Mouse (Mus musculus): Measurements from ENCODE around the gene Wrap53.
"Not testable (repeated sequence)": the region's sequence is repeated elsewhere in the genome, so short reads cannot be mapped to it uniquely, and the experiment has no call there.

Wrap53 gene

GRCm38 (mm10) chr11:69564391-69564790 lies 15.7 kb downstream of the Wrap53 start:
- DNase-seq (ENCODE audit: low spot score) = no peak

GRCm38 (mm10) chr11:69563373-69563772 lies 16.7 kb downstream of the Wrap53 start:
- DNase-seq (ENCODE audit: low spot score) = no peak

- no peak for DNase-seq (ENCODE audit: low spot score)
Measured at GRCm38 (mm10) chr11:69560896-69561854, 18.9 kb downstream of the Wrap53 start.

- DNase-seq (ENCODE audit: low spot score) = no peak
Measured at GRCm38 (mm10) chr11:69559851-69560765, 19.9 kb downstream of the Wrap53 start, which contains the start of gene Efnb3. Efnb3 (minus strand) TSS chr11:69560205.

GRCm38 (mm10) chr11:69559183-69559582 lies 20.9 kb downstream of the Wrap53 start:
- DNase-seq (ENCODE audit: low spot score) = no peak

GRCm38 (mm10) chr11:69558756-69559155 lies 21.3 kb downstream of the Wrap53 start:
- no peak for DNase-seq (ENCODE audit: low spot score)

GRCm38 (mm10) chr11:69557381-69557958 lies 22.6 kb downstream of the Wrap53 start:
- no peak for DNase-seq (ENCODE audit: low spot score)

- DNase-seq (ENCODE audit: low spot score) = no peak
Measured at GRCm38 (mm10) chr11:69554539-69555140, 25.4 kb downstream of the Wrap53 start.

GRCm38 (mm10) chr11:69553341-69553721 lies 26.7 kb downstream of the Wrap53 start:
- DNase-seq (ENCODE audit: low spot score) = no peak

GRCm38 (mm10) chr11:69552622-69553340 lies 27.3 kb downstream of the Wrap53 start:
- no peak for DNase-seq (ENCODE audit: low spot score)

- DNase-seq (ENCODE audit: low spot score) = no peak
Measured at GRCm38 (mm10) chr11:69551310-69551709, 28.7 kb downstream of the Wrap53 start.

GRCm38 (mm10) chr11:69549060-69549656 lies 30.9 kb downstream of the Wrap53 start, which contains the start of gene Dnah2:
Dnah2 (minus strand) TSS chr11:69549110.
- DNase-seq (ENCODE audit: low spot score) = no peak

GRCm38 (mm10) chr11:69547071-69547470 lies 33.0 kb downstream of the Wrap53 start:
- DNase-seq (ENCODE audit: low spot score) = no peak

- DNase-seq (ENCODE audit: low spot score) = peak; percentile 74
Measured at GRCm38 (mm10) chr11:69546423-69547053, 33.5 kb downstream of the Wrap53 start.

- no peak for DNase-seq (ENCODE audit: low spot score)
Measured at GRCm38 (mm10) chr11:69545957-69546356, 34.1 kb downstream of the Wrap53 start.

GRCm38 (mm10) chr11:69543598-69543997 lies 36.5 kb downstream of the Wrap53 start:
- DNase-seq (ENCODE audit: low spot score) = no peak

GRCm38 (mm10) chr11:69541741-69542140 lies 38.3 kb downstream of the Wrap53 start:
- not testable (repeated sequence) for DNase-seq (ENCODE audit: low spot score)

- DNase-seq (ENCODE audit: low spot score) = no peak
Measured at GRCm38 (mm10) chr11:69540700-69541099, 39.4 kb downstream of the Wrap53 start.

GRCm38 (mm10) chr11:69534990-69535389 lies 45.1 kb downstream of the Wrap53 start:
- no peak for DNase-seq (ENCODE audit: low spot score)
